ENCODE assay signal across 22 mouse cellular contexts in the genomic region with DNA sequence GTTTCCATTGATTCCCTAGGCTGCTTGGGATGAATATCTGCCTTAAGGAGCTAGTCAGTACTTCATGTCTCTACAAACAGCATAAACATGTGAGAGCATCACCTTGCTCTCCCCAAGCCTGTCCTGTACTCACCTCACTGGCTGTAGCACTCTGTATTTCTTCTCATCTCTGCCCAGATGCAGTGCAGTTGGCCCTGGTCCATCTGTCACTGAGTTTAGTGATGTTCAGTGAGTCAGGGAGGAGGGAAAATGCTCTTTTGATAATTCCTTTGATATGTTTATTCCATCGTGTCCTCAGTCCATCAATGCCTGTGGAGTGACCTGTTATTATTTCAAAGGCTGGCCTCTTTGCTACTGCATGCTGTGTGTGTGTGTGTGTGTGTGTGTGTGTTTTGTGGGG.
DNase-seq lines count a peak whose midpoint lies in the region; ATAC-seq lines count a peak whose summit lies in the region.
"Had no signal": no experiment of that assay in that cellular context is flagged by ENCODE, and none has a peak within 500 bp of the region (broad histone marks: within the 10 kb centered on the region; RNA-seq: fewer than 3 reads in every experiment).

No protein-coding gene starts in this region.

- H3K9ac ChIP-seq in midbrain, embryonic 16.5 days (ENCODE audit: low read depth, low read length), result no peak overlapping the region
- H3K9ac ChIP-seq in midbrain, embryonic 15.5 days, result no peak overlapping the region
- H3K9ac ChIP-seq: forebrain, embryonic 13.5 days; heart, embryonic 13.5 days; hindbrain, embryonic 14.5 days had no signal

- H3K27me3 ChIP-seq in midbrain, embryonic 16.5 days (ENCODE audit: control insufficient read depth, insufficient read depth, low read depth, low read length), result no peaks in the 10 kb centered on the region
- no peaks in the 10 kb centered on the region for H3K27me3 ChIP-seq in midbrain, embryonic 15.5 days (replicated peaks)
- H3K27me3 ChIP-seq: forebrain, embryonic 13.5 days; heart, embryonic 13.5 days had no signal

- ATAC-seq in midbrain, embryonic 16.5 days, result 0 out of 2 replicates have a peak, but pooled peaks have one; percentile 42
- ATAC-seq in midbrain, embryonic 15.5 days (replicated peaks), result no peak
- ATAC-seq: activated CD4-positive, CD25-positive, alpha-beta regulatory T cell, adult 4 months; CD4-positive, CD25-positive, alpha-beta regulatory T cell, adult 4 months; forebrain, embryonic 13.5 days; forebrain, embryonic 16.5 days; intestine, postnatal 0 days had no signal

- H3K4me2 ChIP-seq in midbrain, embryonic 16.5 days (ENCODE audit: low read length), result no peak overlapping the region
- H3K4me2 ChIP-seq in midbrain, embryonic 15.5 days, result no peak overlapping the region
- H3K4me2 ChIP-seq: forebrain, embryonic 13.5 days; heart, embryonic 13.5 days; hindbrain, embryonic 14.5 days had no signal

- no peaks in the 10 kb centered on the region for H3K9me3 ChIP-seq in midbrain, embryonic 16.5 days (replicated peaks; ENCODE audit: control insufficient read depth, low read length, poor library complexity, severe bottlenecking)
- H3K9me3 ChIP-seq in midbrain, embryonic 15.5 days, result no peaks in the 10 kb centered on the region
- H3K9me3 ChIP-seq: forebrain, embryonic 10.5 days; forebrain, embryonic 13.5 days; heart, embryonic 10.5 days; heart, embryonic 13.5 days had no signal

- DNase-seq in adrenal gland, postnatal 10 days, result peak; percentile 62
- DNase-seq in adrenal gland, postnatal 36 days, result peak; percentile 72 to 75
- DNase-seq in yolk sac, embryonic 10.5 days (ENCODE audit: low spot score), result no peak
- DNase-seq in cerebellum, postnatal 14 days, result no peak
- DNase-seq: cerebellum, adult 11-12 months; cerebellum, adult 8-10 months; gastrocnemius, postnatal 10 days; gastrocnemius, postnatal 36 days; heart, adult 2 months; heart, postnatal 14 days; heart, postnatal 4 days had no signal

- H3K36me3 ChIP-seq in midbrain, embryonic 16.5 days (ENCODE audit: control insufficient read depth, insufficient read depth, low read length), result no peaks in the 10 kb centered on the region
- H3K36me3 ChIP-seq in midbrain, embryonic 15.5 days (replicated peaks), result no peaks in the 10 kb centered on the region
- H3K36me3 ChIP-seq: forebrain, embryonic 10.5 days; heart, embryonic 10.5 days; heart, embryonic 13.5 days had no signal

- H3K27ac ChIP-seq in midbrain, embryonic 16.5 days (ENCODE audit: low read length), result no peak overlapping the region
- no peak overlapping the region for H3K27ac ChIP-seq in midbrain, embryonic 15.5 days
- H3K27ac ChIP-seq: forebrain, embryonic 10.5 days; forebrain, embryonic 13.5 days; heart, adult 2 months; heart, embryonic 10.5 days; heart, embryonic 13.5 days; hindbrain, embryonic 14.5 days had no signal

- H3K4me1 ChIP-seq in midbrain, embryonic 16.5 days (ENCODE audit: control insufficient read depth, insufficient read depth, low read length), result no peaks in the 10 kb centered on the region
- no peaks in the 10 kb centered on the region for H3K4me1 ChIP-seq in midbrain, embryonic 15.5 days
- H3K4me1 ChIP-seq: forebrain, embryonic 10.5 days; forebrain, embryonic 13.5 days; heart, embryonic 10.5 days; heart, embryonic 13.5 days had no signal

- no peak overlapping the region for H3K4me3 ChIP-seq in midbrain, embryonic 16.5 days (ENCODE audit: low read depth, low read length)
- H3K4me3 ChIP-seq in midbrain, embryonic 15.5 days, result no peak overlapping the region
- H3K4me3 ChIP-seq: forebrain, embryonic 10.5 days; forebrain, embryonic 13.5 days; heart, adult 2 months; heart, embryonic 10.5 days; heart, embryonic 13.5 days had no signal

- WGBS in midbrain, embryonic 16.5 days, result 52% methylated on average over 1 of the region's 1 CpGs
- WGBS in midbrain, embryonic 15.5 days, result 47% methylated on average over 1 of the region's 1 CpGs

Comparison
In these comparisons a context has a peak if more than half of its experiments do, and no peak if none do; other contexts are left out.
1. DNase-seq: peak in adrenal gland, postnatal 10 days (single experiment) and adrenal gland, postnatal 36 days (2 of 2); none in yolk sac, embryonic 10.5 days (single experiment) and cerebellum, postnatal 14 days (0 of 2).